Mouse (Mus musculus): ENCODE measurements around the gene Ankrd34a.

- TF ChIP-seq CTCF (IDR thresholded peaks at IDR 0.05; ENCODE audit: control insufficient read depth, insufficient read depth, insufficient replicate concordance, low read depth, low read length) (no peak), POLR2A (IDR thresholded peaks at IDR 0.05; ENCODE audit: control insufficient read depth, low read depth, low read length) (no peak)
These were observed 3.1 kb upstream of the Ankrd34a start for GRCm38 (mm10) chr3:96593374-96593773.
